In the genomic region with DNA sequence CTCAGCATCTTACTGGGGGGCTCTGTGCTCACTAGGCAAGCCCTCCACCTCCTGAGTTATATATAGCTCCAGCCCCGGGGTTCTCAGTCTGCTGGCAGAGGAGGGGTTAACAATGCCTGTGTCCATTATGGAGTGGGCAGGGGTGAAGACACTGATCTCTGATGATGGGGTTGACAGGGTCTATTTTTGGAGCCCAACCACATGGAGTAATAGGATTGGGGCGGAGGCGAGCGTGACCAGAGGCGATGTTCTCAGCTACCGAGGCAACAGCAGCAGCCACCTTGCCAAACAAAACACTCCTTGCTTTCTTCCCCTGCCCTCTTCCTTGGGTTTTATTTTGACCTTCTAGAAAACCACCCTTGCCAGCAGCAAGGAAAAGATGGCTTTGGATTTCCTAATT, we compare ENCODE assay signal across 17 mouse cellular contexts.
DNase-seq lines count a peak whose midpoint lies in the region; ATAC-seq lines count a peak whose summit lies in the region.
"Had no signal": no experiment of that assay in that cellular context is flagged by ENCODE, and none has a peak within 500 bp of the region (broad histone marks: within the 10 kb centered on the region; RNA-seq: fewer than 3 reads in every experiment).

No protein-coding gene starts in this region.

- H3K27me3 ChIP-seq in midbrain, embryonic 10.5 days (ENCODE audit: low read depth, poor library complexity, severe bottlenecking): peaks cover 63% of the 10 kb centered on the region
- no peaks in the 10 kb centered on the region for H3K27me3 ChIP-seq in midbrain, embryonic 16.5 days (ENCODE audit: control insufficient read depth, insufficient read depth, low read depth, low read length)
- H3K27me3 ChIP-seq in heart, embryonic 15.5 days: 0 out of 2 replicates have a peak, but pooled peaks cover 10% of the 10 kb centered on the region
- H3K27me3 ChIP-seq: neural tube, embryonic 12.5 days had no signal

- peaks cover 40% of the 10 kb centered on the region for H3K4me1 ChIP-seq in midbrain, embryonic 10.5 days
- peaks cover 9% of the 10 kb centered on the region for H3K4me1 ChIP-seq in midbrain, embryonic 16.5 days (ENCODE audit: control insufficient read depth, insufficient read depth, low read length)
- H3K4me1 ChIP-seq in heart, embryonic 15.5 days (replicated peaks): peaks cover 44% of the 10 kb centered on the region

- H3K9ac ChIP-seq in midbrain, embryonic 16.5 days (ENCODE audit: low read depth, low read length): no peak overlapping the region
- H3K9ac ChIP-seq in heart, embryonic 15.5 days: no peak overlapping the region
- H3K9ac ChIP-seq: limb, embryonic 12.5 days; liver, embryonic 15.5 days; neural tube, embryonic 12.5 days had no signal

- H3K9me3 ChIP-seq in midbrain, embryonic 10.5 days (replicated peaks): no peaks in the 10 kb centered on the region
- no peaks in the 10 kb centered on the region for H3K9me3 ChIP-seq in midbrain, embryonic 16.5 days (replicated peaks; ENCODE audit: control insufficient read depth, low read length, poor library complexity, severe bottlenecking)
- no peaks in the 10 kb centered on the region for H3K9me3 ChIP-seq in heart, embryonic 15.5 days (replicated peaks)
- H3K9me3 ChIP-seq: hindbrain, embryonic 10.5 days; limb, embryonic 12.5 days; liver, embryonic 15.5 days; neural tube, embryonic 12.5 days had no signal

- peak; percentile 93 for DNase-seq in heart, adult 11 months
- no peak for DNase-seq in heart, postnatal 36 days
- peak; percentile 36 for DNase-seq in midbrain, embryonic 10.5 days (ENCODE audit: low spot score)
- DNase-seq in retina, embryonic 14.5 days (ENCODE audit: low spot score): peak; percentile 41
- no peak for DNase-seq in ovary, postnatal 10 days (ENCODE audit: low spot score)
- no peak for DNase-seq in B cell, adult 2 months
- DNase-seq: adrenal gland, adult 8-10 months; cerebellum, adult 9-10 months; gastrocnemius, postnatal 14 days; lung, postnatal 14 days; thymus, adult 18-20 months had no signal

- no peaks in the 10 kb centered on the region for H3K36me3 ChIP-seq in midbrain, embryonic 10.5 days
- no peaks in the 10 kb centered on the region for H3K36me3 ChIP-seq in midbrain, embryonic 16.5 days (ENCODE audit: control insufficient read depth, insufficient read depth, low read length)
- no peaks in the 10 kb centered on the region for H3K36me3 ChIP-seq in heart, embryonic 15.5 days
- H3K36me3 ChIP-seq: hindbrain, embryonic 10.5 days; limb, embryonic 12.5 days; liver, embryonic 15.5 days; neural tube, embryonic 12.5 days had no signal

- ATAC-seq in midbrain, embryonic 16.5 days: no peak
- ATAC-seq in heart, embryonic 15.5 days (replicated peaks; ENCODE audit: insufficient number of reproducible peaks, insufficient read depth, low FRiP score, low read depth): peak; percentile 68

- intact Hi-C loops in heart, postnatal 36 days (cut with DNase I): no loop called here

- no peak overlapping the region for H3K4me3 ChIP-seq in midbrain, embryonic 10.5 days
- H3K4me3 ChIP-seq in midbrain, embryonic 16.5 days (ENCODE audit: low read depth, low read length): no peak overlapping the region
- H3K4me3 ChIP-seq in heart, embryonic 15.5 days: no peak overlapping the region
- H3K4me3 ChIP-seq: hindbrain, embryonic 10.5 days; limb, embryonic 12.5 days; liver, embryonic 15.5 days; neural tube, embryonic 12.5 days had no signal

- 39% methylated on average over 6 of the region's 6 CpGs for WGBS in midbrain, embryonic 10.5 days
- WGBS in midbrain, embryonic 16.5 days: 17% methylated on average over 6 of the region's 6 CpGs
- WGBS in heart, embryonic 15.5 days: 14% methylated on average over 6 of the region's 6 CpGs

- no peak overlapping the region; the same call in 1 of the 2 replicates for H3K27ac ChIP-seq in midbrain, embryonic 10.5 days (replicated peaks)
- no peak overlapping the region for H3K27ac ChIP-seq in midbrain, embryonic 16.5 days (ENCODE audit: low read length)
- peak overlapping the region; percentile 74 for H3K27ac ChIP-seq in heart, embryonic 15.5 days
- H3K27ac ChIP-seq: hindbrain, embryonic 10.5 days; limb, embryonic 12.5 days; liver, embryonic 15.5 days; neural tube, embryonic 12.5 days had no signal

- H3K4me2 ChIP-seq in midbrain, embryonic 16.5 days (ENCODE audit: low read length): no peak overlapping the region
- peak overlapping the region; percentile 7; the same call in 1 of the 2 replicates for H3K4me2 ChIP-seq in heart, embryonic 15.5 days
- H3K4me2 ChIP-seq: limb, embryonic 12.5 days; liver, embryonic 15.5 days; neural tube, embryonic 12.5 days had no signal

Comparison
In these comparisons a context has a peak if more than half of its experiments do, and no peak if none do; other contexts are left out.
1. DNase-seq: peak in heart, adult 11 months (single experiment), midbrain, embryonic 10.5 days (single experiment) and retina, embryonic 14.5 days (single experiment); none in heart, postnatal 36 days (0 of 2), ovary, postnatal 10 days (single experiment) and B cell, adult 2 months (0 of 2).